Mouse (Mus musculus) heart, embryonic 16.5 days (tissue): ENCODE measurements around the gene Slc35c1. TPM values are rescaled to one million over a fixed set of nuclear protein-coding genes. Genes with fewer than 3 reads are reported as not detected.

Experiments
- ATAC-seq: fragments of 200-750 bp; cut with Nextera tagmentation; replicated peaks from 2 replicates; pipeline ENCODE4 v1.8.0; 2017; ENCODE audit warnings: moderate number of reproducible peaks; ENCODE audit not compliant: insufficient read depth, low FRiP score; ENCODE audit errors: extremely low read depth
- H3K27ac ChIP-seq: fragments of 300-500 bp; sonication (generic); 2 replicates; pipeline ENCODE4 v1.5.1; 2014; ENCODE audit warnings: mild to moderate bottlenecking, low read length, control low read depth, moderate library complexity
- H3K27me3 ChIP-seq: fragments of 300-500 bp; sonication (generic); 2 replicates; pipeline ENCODE4 v1.6.1; 2014; ENCODE audit warnings: low read length, mixed read lengths; ENCODE audit not compliant: control insufficient read depth, insufficient read depth
- H3K36me3 ChIP-seq: fragments of 300-500 bp; sonication (generic); 2 replicates; pipeline ENCODE4 v1.6.1; 2014; ENCODE audit not compliant: control insufficient read depth, insufficient read depth
- H3K4me1 ChIP-seq: fragments of 300-500 bp; sonication (generic); 2 replicates; pipeline ENCODE4 v1.6.1; 2014; ENCODE audit warnings: low read length, mixed read lengths; ENCODE audit not compliant: control insufficient read depth, insufficient read depth
- H3K4me2 ChIP-seq: fragments of 300-500 bp; sonication (generic); 2 replicates; pipeline ENCODE4 v1.6.1; 2014; ENCODE audit warnings: low read depth, mild to moderate bottlenecking, control low read depth, low read length
- H3K4me3 ChIP-seq: fragments of 300-500 bp; sonication (generic); 2 replicates; pipeline ENCODE4 v1.5.1; 2014; ENCODE audit warnings: mild to moderate bottlenecking, control low read depth, low read length
- H3K9ac ChIP-seq: fragments of 300-500 bp; sonication (generic); 2 replicates; pipeline ENCODE4 v1.6.1; 2014; ENCODE audit warnings: low read length, control low read depth
- H3K9me3 ChIP-seq: fragments of 300-500 bp; sonication (generic); replicated peaks from 2 replicates; pipeline ENCODE4 v1.6.1; 2016; ENCODE audit warnings: low read length; ENCODE audit not compliant: control insufficient read depth
- WGBS: fragments of 180-500 bp; shearing (Covaris S2); extraction: QIAGEN DNeasy Blood & Tissue Kit; methylation state at CpG from one replicate; pipeline ENCODE4 v1.1.7; 2014; 5-methylcytosine and 5-hydroxymethylcytosine counted together
- polyA plus RNA-seq: library from polyadenylated mRNA; unstranded; fragments of >200 nt; fragmentation: Nextera tagmentation; extraction: Ambion mirVana; gene quantifications from 2 replicates; pipeline ENCODE4 v1.2.1, GENCODE M21; 2015

The Slc35c1 gene
- polyA plus RNA-seq, 1 experiment from 2014 or later = 12.9 TPM

GRCm38 (mm10) chr2:92435023-92435422 is 25.3 kb downstream of the Slc35c1 start:
- Histone ChIP-seq H3K36me3 (no peaks in the 10 kb centered on the region), H3K27ac (no peak overlapping the region), H3K4me1 (peaks cover 35% of the 10 kb centered on the region), H3K9ac (no peak overlapping the region), H3K9me3 (no peaks in the 10 kb centered on the region), H3K27me3 (no peaks in the 10 kb centered on the region), H3K4me3 (no peak overlapping the region), H3K4me2 (no peak overlapping the region)
- WGBS = 59% methylated on average over 6 of the region's 6 CpGs
- ATAC-seq = no peak

- H3K27ac ChIP-seq = peak overlapping the region; percentile 41; the same call in 1 of the 2 replicates
- H3K36me3 ChIP-seq = no peaks in the 10 kb centered on the region
- no peak for ATAC-seq
- H3K9me3 ChIP-seq = no peaks in the 10 kb centered on the region
- no peaks in the 10 kb centered on the region for H3K27me3 ChIP-seq
- H3K4me1 ChIP-seq = peaks cover 40% of the 10 kb centered on the region
- peak overlapping the region; percentile 92 for H3K4me2 ChIP-seq
- H3K4me3 ChIP-seq = peak overlapping the region; percentile 80
- 8% methylated on average over 12 of the region's 12 CpGs for WGBS
- peak overlapping the region; percentile 58 for H3K9ac ChIP-seq
Measured at GRCm38 (mm10) chr2:92434375-92434745, 26.0 kb downstream of the Slc35c1 start.

- Histone ChIP-seq H3K4me3 (peak within 1 kb of the TSS; percentile 80), H3K27me3 (no peaks in the 10 kb centered on the region), H3K27ac (peak within 1 kb of the TSS; percentile 46; the same call in 1 of the 2 replicates), H3K9ac (peak within 1 kb of the TSS; percentile 82), H3K36me3 (no peaks in the 10 kb centered on the region), H3K9me3 (no peaks in the 10 kb centered on the region), H3K4me2 (peak within 1 kb of the TSS; percentile 92), H3K4me1 (peaks cover 44% of the 10 kb centered on the region)
- ATAC-seq = peak; percentile 99
- WGBS = under 1% methylated on average over 67 of the region's 76 CpGs
Measured at GRCm38 (mm10) chr2:92433578-92434374, 26.6 kb downstream of the Slc35c1 start, which contains the start of gene Cry2. TSS of gene Cry2 (minus strand) at chr2:92434043.

- Histone ChIP-seq H3K4me2 (peak overlapping the region; percentile 76), H3K9me3 (no peaks in the 10 kb centered on the region), H3K4me1 (peaks cover 56% of the 10 kb centered on the region), H3K27ac (no peak overlapping the region), H3K27me3 (no peaks in the 10 kb centered on the region), H3K4me3 (peak overlapping the region; percentile 80), H3K9ac (peak overlapping the region; percentile 82), H3K36me3 (no peaks in the 10 kb centered on the region)
- WGBS = 38% methylated on average over 17 of the region's 17 CpGs
- ATAC-seq = no peak
Measured at GRCm38 (mm10) chr2:92432299-92433295, 27.7 kb downstream of the Slc35c1 start.

DNA sequence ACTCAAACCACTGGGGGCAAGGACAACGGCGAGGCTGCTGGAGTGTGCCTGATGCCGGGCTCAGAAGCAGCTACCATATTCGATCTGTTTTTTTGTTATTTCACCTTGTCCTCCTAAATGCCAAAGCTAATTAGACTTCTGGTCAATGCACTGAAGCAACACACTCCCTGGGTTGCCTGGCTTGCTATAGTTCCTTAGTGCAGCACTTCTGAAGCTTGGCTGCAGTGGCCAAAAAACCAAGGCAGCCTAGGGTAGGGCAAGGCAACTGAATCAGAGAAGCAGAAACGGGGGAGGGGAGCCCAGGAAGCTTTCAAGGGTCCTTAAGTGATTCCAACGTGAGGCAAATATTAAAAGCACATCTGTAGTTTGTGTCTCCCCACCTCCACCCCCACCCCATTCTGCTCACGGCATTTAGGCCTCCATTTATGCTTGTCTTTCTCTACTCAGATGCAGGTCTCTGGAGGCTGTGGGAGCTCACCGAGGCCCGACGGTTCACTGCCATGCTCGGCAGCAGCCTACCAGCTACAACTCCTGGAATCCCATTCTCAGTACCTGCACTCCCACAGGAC is 28.6 kb downstream of the Slc35c1 start:
- H3K9me3 ChIP-seq = no peaks in the 10 kb centered on the region
- H3K4me2 ChIP-seq = peak overlapping the region; percentile 76
- peak overlapping the region; percentile 63 for H3K27ac ChIP-seq
- H3K36me3 ChIP-seq = no peaks in the 10 kb centered on the region
- peaks cover 64% of the 10 kb centered on the region for H3K4me1 ChIP-seq
- no peak for ATAC-seq
- peak overlapping the region; percentile 80 for H3K4me3 ChIP-seq
- H3K9ac ChIP-seq = peak overlapping the region; percentile 59
- 33% methylated on average over 11 of the region's 11 CpGs for WGBS
- H3K27me3 ChIP-seq = no peaks in the 10 kb centered on the region

DNA sequence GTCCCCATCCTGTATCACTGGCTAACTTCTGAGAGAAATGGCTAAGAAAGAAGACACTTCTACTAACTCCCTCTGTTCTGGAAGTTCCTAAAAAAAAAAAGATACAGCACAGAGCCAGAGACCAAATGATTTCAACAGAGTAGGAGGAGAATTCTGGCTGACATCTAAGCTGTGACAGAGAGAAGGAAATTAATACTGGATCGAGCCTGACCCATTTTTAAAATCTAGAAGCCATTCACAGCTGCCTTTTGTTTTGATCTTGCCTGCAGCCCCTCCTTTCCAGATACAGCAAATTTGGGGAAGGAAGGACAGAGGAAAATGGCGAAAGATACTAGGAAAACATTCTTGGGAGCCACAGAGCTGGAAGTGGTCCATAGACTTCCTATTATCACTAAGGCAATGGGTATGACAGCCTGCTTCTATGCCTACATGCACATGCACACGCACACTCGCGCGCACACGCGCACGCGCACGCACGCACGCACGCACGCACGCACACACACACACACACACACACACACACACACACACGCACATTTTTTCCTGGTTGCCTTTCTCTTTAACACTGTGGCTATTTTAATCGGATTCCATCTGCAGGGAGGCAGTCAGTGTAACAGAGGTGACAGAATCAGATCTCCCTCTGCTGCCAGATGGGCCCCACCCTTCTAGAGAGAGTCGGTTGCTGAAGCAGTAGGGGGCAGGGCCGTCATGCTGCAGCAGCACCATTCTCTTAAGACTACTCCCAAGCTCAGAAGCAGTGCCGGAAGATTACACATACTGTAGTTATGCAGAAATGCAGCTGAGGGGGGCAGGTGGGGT is 29.4 kb downstream of the Slc35c1 start:
- Histone ChIP-seq H3K27ac (peak overlapping the region; percentile 66), H3K4me2 (peak overlapping the region; percentile 76), H3K27me3 (no peaks in the 10 kb centered on the region), H3K4me1 (peaks cover 67% of the 10 kb centered on the region), H3K36me3 (no peaks in the 10 kb centered on the region), H3K9ac (peak overlapping the region; percentile 59), H3K9me3 (no peaks in the 10 kb centered on the region), H3K4me3 (peak overlapping the region; percentile 80)
- 45% methylated on average over 21 of the region's 21 CpGs for WGBS
- peak; percentile 8 for ATAC-seq

DNA sequence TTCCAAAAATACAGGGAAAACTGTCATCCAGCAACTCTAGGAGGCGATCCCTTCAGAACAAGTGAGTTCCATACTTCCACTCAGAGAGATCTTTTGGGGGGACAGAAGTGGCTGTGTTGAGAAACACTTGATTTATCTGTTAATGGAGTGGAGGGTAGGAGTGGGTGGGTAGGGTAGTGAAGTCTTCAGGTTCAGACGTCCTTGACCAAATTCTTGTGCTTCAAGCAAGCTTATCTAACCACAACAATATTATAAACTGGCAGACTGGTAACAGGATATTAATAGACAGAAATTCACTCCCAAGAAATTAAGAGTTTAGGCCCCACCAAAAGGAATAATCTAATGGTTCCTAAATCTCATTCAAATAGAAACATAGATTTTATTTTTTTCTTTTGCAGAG is 30.2 kb downstream of the Slc35c1 start:
- H3K4me2 ChIP-seq = no peak overlapping the region
- H3K4me1 ChIP-seq = peaks cover 76% of the 10 kb centered on the region
- H3K27ac ChIP-seq = no peak overlapping the region; the same call in 1 of the 2 replicates
- no peaks in the 10 kb centered on the region for H3K27me3 ChIP-seq
- 57% methylated on average over 2 of the region's 2 CpGs for WGBS
- no peak overlapping the region for H3K4me3 ChIP-seq
- H3K9ac ChIP-seq = no peak overlapping the region
- no peaks in the 10 kb centered on the region for H3K36me3 ChIP-seq
- no peaks in the 10 kb centered on the region for H3K9me3 ChIP-seq
- ATAC-seq = no peak

DNA sequence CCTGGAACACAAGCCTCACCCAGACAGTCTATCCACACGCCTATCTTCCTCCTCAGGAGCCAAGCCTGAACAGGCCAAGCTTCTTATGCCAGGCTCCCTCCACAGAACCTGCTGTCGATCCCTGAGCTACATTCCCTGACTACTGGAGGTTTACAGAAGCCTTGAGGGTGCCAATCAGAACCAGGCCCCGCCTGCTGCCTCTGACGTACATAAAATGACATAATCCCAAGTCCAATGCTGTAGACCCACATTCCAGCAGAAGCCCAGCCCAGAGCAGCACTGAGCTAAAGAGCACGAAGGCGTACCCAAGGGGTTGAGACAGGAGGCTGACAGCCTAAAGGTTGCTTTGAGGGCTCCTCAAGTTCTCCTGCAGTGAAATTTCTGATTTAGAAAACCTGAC is 32.5 kb downstream of the Slc35c1 start:
- peak overlapping the region; percentile 74 for H3K27ac ChIP-seq
- H3K27me3 ChIP-seq = no peaks in the 10 kb centered on the region
- H3K4me1 ChIP-seq = peaks cover 88% of the 10 kb centered on the region
- peak overlapping the region; percentile 2; the same call in 1 of the 2 replicates for H3K4me2 ChIP-seq
- H3K9ac ChIP-seq = peak overlapping the region; percentile 44; the same call in 1 of the 2 replicates
- no peaks in the 10 kb centered on the region for H3K9me3 ChIP-seq
- ATAC-seq = peak; percentile 47
- 23% methylated on average over 6 of the region's 6 CpGs for WGBS
- peaks cover 4% of the 10 kb centered on the region; the same call in 1 of the 2 replicates for H3K36me3 ChIP-seq
- no peak overlapping the region for H3K4me3 ChIP-seq
